Mouse (Mus musculus) G1E (cell line): ENCODE measurements at regions not wholly inside any gene's neighbourhood (a gene's known extent, or its start where the extent isn't known, plus 50 kb on each side); places are given as distances from the start of the nearest gene placed in this dataset.

Source experiments
- CTCF ChIP-seq: IDR thresholded peaks from 2 replicates; pipeline ENCODE4 v1.5.1; 2012; ENCODE audit warnings: low read depth, low read length, inconsistent platforms, mixed read lengths
- GATA1 ChIP-seq: IDR thresholded peaks from 2 replicates; pipeline ENCODE4 v1.6.1; 2012; ENCODE audit warnings: borderline replicate concordance, low read length, inconsistent platforms, mixed read lengths
- TAL1 ChIP-seq: conservative IDR thresholded peaks from 2 replicates; pipeline ENCODE4 v1.6.1; 2012; ENCODE audit warnings: low read depth, low read length, inconsistent platforms, mixed read lengths

GRCm38 (mm10) chr5:47273389-47274255 is 709.3 kb upstream of the Slit2 start:
- TF ChIP-seq TAL1: no peak
- no peak for TF ChIP-seq CTCF
- no peak for TF ChIP-seq GATA1
